Mouse (Mus musculus) limb, embryonic 13.5 days (tissue): ENCODE results near the gene Slc9a9. TPM values are rescaled to one million over a fixed set of nuclear protein-coding genes. Genes with fewer than 3 reads are reported as not detected.

Experiments used
- ATAC-seq: fragments of 200-750 bp; cut with Nextera tagmentation; 2 replicates; pipeline ENCODE4 v1.8.0; 2017; ENCODE audit warnings: low read depth, moderate number of reproducible peaks, moderate TSS enrichment; ENCODE audit not compliant: low FRiP score
- H3K27ac ChIP-seq: fragments of 300-500 bp; sonication (generic); 2 replicates; pipeline ENCODE4 v1.5.1; 2015; ENCODE audit warnings: inconsistent platforms, mild to moderate bottlenecking, moderate library complexity
- H3K27me3 ChIP-seq: fragments of 300-500 bp; sonication (generic); 2 replicates; pipeline ENCODE4 v1.6.1; 2015; ENCODE audit warnings: mild to moderate bottlenecking, inconsistent platforms
- H3K36me3 ChIP-seq: fragments of 300-500 bp; sonication (generic); 2 replicates; pipeline ENCODE4 v1.6.1; 2015; ENCODE audit warnings: inconsistent platforms, mild to moderate bottlenecking, moderate library complexity
- H3K4me1 ChIP-seq: fragments of 300-500 bp; sonication (generic); 2 replicates; pipeline ENCODE4 v1.6.1; 2015; ENCODE audit warnings: inconsistent platforms
- H3K4me2 ChIP-seq: fragments of 300-500 bp; sonication (generic); replicated peaks from 2 replicates; pipeline ENCODE4 v1.6.1; 2015; ENCODE audit warnings: inconsistent platforms, mild to moderate bottlenecking, moderate library complexity
- H3K4me3 ChIP-seq: fragments of 300-500 bp; sonication (generic); 2 replicates; pipeline ENCODE4 v1.5.1; 2015; ENCODE audit warnings: moderate library complexity, mild to moderate bottlenecking, inconsistent platforms
- H3K9ac ChIP-seq: fragments of 300-500 bp; sonication (generic); 2 replicates; pipeline ENCODE4 v1.6.1; 2015; ENCODE audit warnings: mild to moderate bottlenecking, inconsistent platforms
- H3K9me3 ChIP-seq: fragments of 300-500 bp; sonication (generic); 2 replicates; pipeline ENCODE4 v1.6.1; 2016; ENCODE audit warnings: inconsistent platforms
- WGBS: fragments of 180-500 bp; shearing (Covaris S2); methylation state at CpG from one replicate; pipeline ENCODE4 v1.1.7; 2015; 5-methylcytosine and 5-hydroxymethylcytosine counted together
- polyA plus RNA-seq: library from polyadenylated mRNA; unstranded; fragments of >200 nt; fragmentation: Nextera tagmentation; extraction: Ambion mirVana; gene quantifications from 2 replicates; pipeline ENCODE4 v1.2.1, GENCODE M21; 2015

Slc9a9 gene
- polyA plus RNA-seq, 1 experiment from 2014 or later, result 3.6 TPM

- Histone ChIP-seq H3K4me1 (no peaks in the 10 kb centered on the region), H3K9me3 (no peaks in the 10 kb centered on the region), H3K27me3 (no peaks in the 10 kb centered on the region), H3K4me2 (no peak overlapping the region), H3K27ac (no peak overlapping the region), H3K4me3 (no peak overlapping the region), H3K36me3 (no peaks in the 10 kb centered on the region), H3K9ac (no peak overlapping the region)
- WGBS, result 87% methylated on average over 5 of the region's 5 CpGs
- ATAC-seq, result no peak
Observed at GRCm38 (mm10) chr9:95221310-95221709, 551.6 kb downstream of the Slc9a9 start.

- H3K27ac ChIP-seq, result no peak overlapping the region
- no peaks in the 10 kb centered on the region for H3K9me3 ChIP-seq
- no peaks in the 10 kb centered on the region for H3K36me3 ChIP-seq
- H3K4me1 ChIP-seq, result no peaks in the 10 kb centered on the region
- no peak overlapping the region for H3K4me2 ChIP-seq
- H3K27me3 ChIP-seq, result no peaks in the 10 kb centered on the region
- WGBS, result 78% methylated on average over 4 of the region's 4 CpGs
- no peak overlapping the region for H3K9ac ChIP-seq
- no peak for ATAC-seq
- H3K4me3 ChIP-seq, result no peak overlapping the region
Observed at GRCm38 (mm10) chr9:95226986-95227385, 557.3 kb downstream of the Slc9a9 start.

- H3K27me3 ChIP-seq, result no peaks in the 10 kb centered on the region
- no peak overlapping the region for H3K4me2 ChIP-seq
- WGBS, result 95% methylated on average over 1 of the region's 1 CpGs
- no peaks in the 10 kb centered on the region for H3K4me1 ChIP-seq
- H3K4me3 ChIP-seq, result no peak overlapping the region
- H3K27ac ChIP-seq, result no peak overlapping the region
- no peaks in the 10 kb centered on the region for H3K9me3 ChIP-seq
- H3K36me3 ChIP-seq, result no peaks in the 10 kb centered on the region
- no peak overlapping the region for H3K9ac ChIP-seq
- no peak for ATAC-seq
Observed at GRCm38 (mm10) chr9:95228123-95228522, 558.4 kb downstream of the Slc9a9 start.

- Histone ChIP-seq H3K4me3 (no peak overlapping the region), H3K9ac (no peak overlapping the region), H3K4me1 (no peaks in the 10 kb centered on the region), H3K4me2 (no peak overlapping the region), H3K36me3 (no peaks in the 10 kb centered on the region), H3K27ac (no peak overlapping the region), H3K9me3 (no peaks in the 10 kb centered on the region), H3K27me3 (no peaks in the 10 kb centered on the region)
- ATAC-seq, result no peak
- 93% methylated on average over 2 of the region's 2 CpGs for WGBS
Observed at GRCm38 (mm10) chr9:95229147-95229546, 559.4 kb downstream of the Slc9a9 start.

- H3K4me3 ChIP-seq, result no peak overlapping the region
- no peak overlapping the region for H3K4me2 ChIP-seq
- no peaks in the 10 kb centered on the region for H3K36me3 ChIP-seq
- no peaks in the 10 kb centered on the region for H3K4me1 ChIP-seq
- no peak overlapping the region for H3K9ac ChIP-seq
- no peaks in the 10 kb centered on the region for H3K9me3 ChIP-seq
- no peaks in the 10 kb centered on the region for H3K27me3 ChIP-seq
- ATAC-seq, result no peak
- no peak overlapping the region for H3K27ac ChIP-seq
Observed at GRCm38 (mm10) chr9:95239900-95240299, 570.2 kb downstream of the Slc9a9 start.

- 89% methylated on average over 2 of the region's 2 CpGs for WGBS
Observed at GRCm38 (mm10) chr9:95242628-95243195, 573.0 kb downstream of the Slc9a9 start.

GRCm38 (mm10) chr9:95254162-95254561 lies 584.5 kb downstream of the Slc9a9 start:
- Histone ChIP-seq H3K27me3 (no peaks in the 10 kb centered on the region), H3K9me3 (no peaks in the 10 kb centered on the region), H3K9ac (no peak overlapping the region), H3K4me3 (no peak overlapping the region), H3K4me1 (no peaks in the 10 kb centered on the region), H3K36me3 (no peaks in the 10 kb centered on the region), H3K27ac (no peak overlapping the region), H3K4me2 (no peak overlapping the region)
- ATAC-seq, result no peak
- WGBS, result 77% methylated on average over 4 of the region's 4 CpGs

More at GRCm38 (mm10) chr9:95242628-95243195, 573.0 kb downstream of the Slc9a9 start:
- H3K9ac ChIP-seq, result no peak overlapping the region
- H3K4me2 ChIP-seq, result no peak overlapping the region
- ATAC-seq, result no peak
- H3K27ac ChIP-seq, result no peak overlapping the region
- no peak overlapping the region for H3K4me3 ChIP-seq
- H3K4me1 ChIP-seq, result no peaks in the 10 kb centered on the region
- no peaks in the 10 kb centered on the region for H3K27me3 ChIP-seq
- H3K36me3 ChIP-seq, result no peaks in the 10 kb centered on the region
- H3K9me3 ChIP-seq, result no peaks in the 10 kb centered on the region

GRCm38 (mm10) chr9:95255844-95256243 lies 586.1 kb downstream of the Slc9a9 start:
- H3K9me3 ChIP-seq, result no peaks in the 10 kb centered on the region
- H3K27ac ChIP-seq, result no peak overlapping the region
- no peaks in the 10 kb centered on the region for H3K36me3 ChIP-seq
- no peaks in the 10 kb centered on the region for H3K4me1 ChIP-seq
- WGBS, result 89% methylated on average over 6 of the region's 6 CpGs
- no peak overlapping the region for H3K4me3 ChIP-seq
- no peak for ATAC-seq
- H3K9ac ChIP-seq, result no peak overlapping the region
- H3K4me2 ChIP-seq, result no peak overlapping the region
- no peaks in the 10 kb centered on the region for H3K27me3 ChIP-seq

- no peaks in the 10 kb centered on the region for H3K4me1 ChIP-seq
- H3K9ac ChIP-seq, result no peak overlapping the region
- no peak overlapping the region for H3K4me2 ChIP-seq
- WGBS, result 70% methylated on average over 21 of the region's 21 CpGs
- H3K36me3 ChIP-seq, result no peaks in the 10 kb centered on the region
- no peak overlapping the region for H3K4me3 ChIP-seq
- no peak overlapping the region for H3K27ac ChIP-seq
- no peak for ATAC-seq
- H3K27me3 ChIP-seq, result no peaks in the 10 kb centered on the region
- no peaks in the 10 kb centered on the region for H3K9me3 ChIP-seq
Observed at GRCm38 (mm10) chr9:95256680-95257316, 587.1 kb downstream of the Slc9a9 start.

- Histone ChIP-seq H3K27ac (no peak overlapping the region), H3K27me3 (no peaks in the 10 kb centered on the region), H3K36me3 (no peaks in the 10 kb centered on the region), H3K4me2 (no peak overlapping the region), H3K9me3 (no peaks in the 10 kb centered on the region), H3K4me3 (no peak overlapping the region), H3K9ac (no peak overlapping the region), H3K4me1 (peaks cover 9% of the 10 kb centered on the region)
- 60% methylated on average over 3 of the region's 3 CpGs for WGBS
- no peak for ATAC-seq
Observed at GRCm38 (mm10) chr9:95262851-95263250, 593.1 kb downstream of the Slc9a9 start.

- Histone ChIP-seq H3K4me1 (peaks cover 9% of the 10 kb centered on the region), H3K9ac (no peak overlapping the region), H3K36me3 (no peaks in the 10 kb centered on the region), H3K4me3 (no peak overlapping the region), H3K4me2 (no peak overlapping the region), H3K27me3 (no peaks in the 10 kb centered on the region), H3K9me3 (no peaks in the 10 kb centered on the region), H3K27ac (no peak overlapping the region)
- WGBS, result 68% methylated on average over 9 of the region's 9 CpGs
- ATAC-seq, result no peak
Observed at GRCm38 (mm10) chr9:95263867-95264509, 594.3 kb downstream of the Slc9a9 start.

GRCm38 (mm10) chr9:95266179-95266578 lies 596.5 kb downstream of the Slc9a9 start:
- Histone ChIP-seq H3K9ac (no peak overlapping the region), H3K4me1 (peaks cover 9% of the 10 kb centered on the region), H3K36me3 (no peaks in the 10 kb centered on the region), H3K27ac (no peak overlapping the region), H3K4me3 (no peak overlapping the region), H3K4me2 (no peak overlapping the region), H3K27me3 (no peaks in the 10 kb centered on the region), H3K9me3 (no peaks in the 10 kb centered on the region)
- ATAC-seq, result no peak
- WGBS, result 69% methylated on average over 2 of the region's 2 CpGs
